Mouse (Mus musculus): ENCODE measurements around the gene Itga6. TPM values are rescaled to one million over a fixed set of nuclear protein-coding genes. Genes with fewer than 3 reads are reported as not detected.

The Itga6 gene
- total RNA-seq, 2 experiments from 2014 or later: 156 to 185 TPM

GRCm38 (mm10) chr2:71730623-71731612, 14.5 kb upstream of the Itga6 start:
- DNase-seq: peak; percentile 66 to 72

DNA sequence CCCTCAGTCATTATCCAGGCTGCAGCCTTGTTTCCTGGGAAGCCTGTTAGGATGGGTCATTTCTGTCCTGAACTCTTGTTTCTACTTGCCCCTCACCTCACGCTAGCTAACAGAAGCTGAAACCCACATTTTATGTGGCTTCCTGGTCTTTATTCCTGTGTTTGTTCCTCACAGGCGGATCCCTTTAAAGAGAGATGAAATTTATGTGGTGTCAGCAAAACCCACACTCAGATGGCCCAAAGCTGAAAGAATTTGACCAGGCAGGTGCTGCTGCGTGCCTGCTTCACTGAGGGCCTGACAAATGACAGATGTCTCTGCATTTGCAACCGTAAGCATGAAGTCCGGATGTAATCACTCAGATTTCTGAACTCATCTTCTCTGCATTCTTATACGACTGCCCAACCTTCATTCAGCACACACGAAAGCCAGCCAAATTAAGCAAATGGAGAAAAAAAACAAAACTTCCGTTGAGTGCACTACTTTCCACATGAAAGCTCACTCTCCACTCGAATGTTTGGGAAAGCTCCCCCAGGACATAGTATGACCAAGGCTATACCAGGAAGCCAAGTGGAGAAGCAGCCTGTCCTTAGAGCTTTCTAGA, 10.5 kb upstream of the Itga6 start:
- DNase-seq: no peak

- no peak for DNase-seq
Measured at GRCm38 (mm10) chr2:71735541-71736159, 9.8 kb upstream of the Itga6 start.

DNA sequence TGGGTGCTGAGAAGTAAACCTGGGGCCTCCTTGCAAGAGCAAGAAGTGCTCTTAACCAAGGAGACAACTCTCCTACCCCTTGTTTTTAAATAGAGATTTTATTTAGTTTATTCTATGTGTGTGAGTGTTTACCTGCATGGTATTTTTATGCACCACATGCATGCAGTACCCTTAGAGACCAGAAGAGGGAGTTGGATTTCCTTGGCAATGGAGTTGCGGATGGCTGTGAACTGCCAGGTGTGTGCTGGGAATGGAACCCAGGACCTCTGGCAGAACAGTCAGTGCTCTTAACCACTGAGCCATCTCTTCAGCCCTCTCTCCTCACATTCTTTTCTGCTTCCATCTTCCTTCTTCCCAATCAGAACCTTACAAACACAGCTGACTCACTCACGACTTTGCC, 9.2 kb upstream of the Itga6 start:
- no peak for DNase-seq

- no peak for DNase-seq
Measured at GRCm38 (mm10) chr2:71739173-71739860, 6.1 kb upstream of the Itga6 start.

DNA sequence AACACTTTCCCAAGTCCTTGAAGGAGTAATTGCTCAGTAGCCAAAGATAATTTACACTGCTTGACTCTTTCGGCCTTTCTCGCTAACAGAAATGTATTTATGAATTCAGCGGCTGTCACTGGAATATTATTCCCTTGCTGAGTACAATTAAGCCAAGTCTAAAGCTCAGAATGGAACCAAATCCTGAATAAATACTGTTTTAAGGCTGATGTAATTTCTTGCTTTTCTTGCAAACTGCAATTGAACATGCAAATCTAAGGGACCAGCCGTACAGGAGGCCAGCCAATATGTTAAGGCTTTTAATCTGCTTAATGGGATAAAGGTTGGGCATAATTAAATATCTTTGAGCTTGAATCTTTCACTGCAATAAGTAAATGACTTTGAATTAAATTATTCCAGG, 2.9 kb upstream of the Itga6 start:
- DNase-seq: no peak

- no peak for DNase-seq
Measured at GRCm38 (mm10) chr2:71743377-71743776, 2.0 kb upstream of the Itga6 start.

GRCm38 (mm10) chr2:71744320-71744719, 1.1 kb upstream of the Itga6 start:
- DNase-seq: no peak

GRCm38 (mm10) chr2:71744861-71745507, 432 bp upstream of the Itga6 start:
- peak in 1 of 2 experiments; percentile 16 for DNase-seq

DNA sequence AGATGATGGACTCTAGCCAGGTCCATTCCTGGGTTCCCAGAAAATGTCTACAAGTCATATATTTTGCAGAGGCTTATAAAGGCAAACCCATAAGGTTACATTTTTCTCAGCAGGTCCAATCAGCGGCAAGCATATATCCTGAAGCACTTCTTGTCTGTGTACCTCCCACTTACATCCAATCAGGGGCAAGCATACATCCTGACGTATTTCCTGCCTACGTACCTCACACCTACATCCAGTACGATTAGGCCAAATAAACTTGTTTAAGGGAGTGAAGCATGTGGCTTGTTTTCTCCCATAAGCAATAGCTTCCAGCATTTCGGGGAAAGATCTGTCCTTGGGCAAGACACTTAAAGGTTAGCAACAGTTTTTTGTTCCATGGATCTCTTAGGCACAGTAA, 3.0 kb downstream of the Itga6 start:
- no peak for DNase-seq

GRCm38 (mm10) chr2:71749367-71750086, 4.1 kb downstream of the Itga6 start:
- no peak for DNase-seq

- DNase-seq: no peak
Measured at GRCm38 (mm10) chr2:71750087-71750453, 4.7 kb downstream of the Itga6 start.

- peak in 1 of 2 experiments; percentile 18 for DNase-seq
Measured at GRCm38 (mm10) chr2:71751336-71751735, 5.9 kb downstream of the Itga6 start.

GRCm38 (mm10) chr2:71751863-71752262, 6.4 kb downstream of the Itga6 start:
- no peak for DNase-seq

- no peak for DNase-seq
Measured at GRCm38 (mm10) chr2:71752383-71752782, 7.0 kb downstream of the Itga6 start.

DNA sequence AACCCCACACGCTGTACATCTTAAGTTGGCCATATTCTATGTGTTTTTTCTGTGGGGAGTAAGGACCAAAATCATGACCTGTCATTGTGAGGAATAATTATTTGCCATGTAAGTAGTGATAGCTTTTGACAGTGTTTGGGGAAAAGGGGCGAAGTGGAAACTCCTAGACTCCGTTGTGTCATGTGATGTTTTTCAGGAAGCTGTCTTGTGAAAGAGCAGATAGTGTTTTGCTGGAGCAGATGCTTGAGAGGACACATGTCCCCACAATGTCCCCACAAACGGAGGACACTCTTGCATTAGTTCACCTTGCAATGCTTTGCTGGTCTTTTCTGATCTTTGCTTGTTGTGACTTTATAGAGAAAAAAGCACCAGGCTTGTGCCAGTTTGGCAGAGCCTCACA, 7.7 kb downstream of the Itga6 start:
- DNase-seq: no peak

DNA sequence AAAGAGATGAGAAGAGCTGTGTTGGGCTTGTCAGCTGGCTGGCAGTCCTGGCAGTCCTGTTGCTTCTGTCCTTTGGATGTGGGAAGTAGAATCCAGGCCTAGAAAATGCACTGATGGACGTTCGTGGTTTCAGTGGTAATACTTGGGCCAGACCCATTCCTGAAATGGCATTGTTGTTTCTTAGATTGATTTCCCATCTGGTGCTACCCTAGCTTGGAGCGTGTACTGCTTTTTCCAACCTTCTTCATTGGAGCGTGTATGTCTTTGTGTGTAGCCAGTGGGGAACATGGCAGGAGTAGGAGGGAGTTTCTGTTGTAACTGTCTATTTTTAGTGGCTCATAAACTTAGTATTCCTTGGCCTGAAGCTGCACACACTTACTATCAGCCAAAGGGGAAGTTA, 10.3 kb downstream of the Itga6 start:
- DNase-seq: no peak

- peak; percentile 28 to 62 for DNase-seq
Measured at GRCm38 (mm10) chr2:71757098-71757497, 11.7 kb downstream of the Itga6 start.

DNA sequence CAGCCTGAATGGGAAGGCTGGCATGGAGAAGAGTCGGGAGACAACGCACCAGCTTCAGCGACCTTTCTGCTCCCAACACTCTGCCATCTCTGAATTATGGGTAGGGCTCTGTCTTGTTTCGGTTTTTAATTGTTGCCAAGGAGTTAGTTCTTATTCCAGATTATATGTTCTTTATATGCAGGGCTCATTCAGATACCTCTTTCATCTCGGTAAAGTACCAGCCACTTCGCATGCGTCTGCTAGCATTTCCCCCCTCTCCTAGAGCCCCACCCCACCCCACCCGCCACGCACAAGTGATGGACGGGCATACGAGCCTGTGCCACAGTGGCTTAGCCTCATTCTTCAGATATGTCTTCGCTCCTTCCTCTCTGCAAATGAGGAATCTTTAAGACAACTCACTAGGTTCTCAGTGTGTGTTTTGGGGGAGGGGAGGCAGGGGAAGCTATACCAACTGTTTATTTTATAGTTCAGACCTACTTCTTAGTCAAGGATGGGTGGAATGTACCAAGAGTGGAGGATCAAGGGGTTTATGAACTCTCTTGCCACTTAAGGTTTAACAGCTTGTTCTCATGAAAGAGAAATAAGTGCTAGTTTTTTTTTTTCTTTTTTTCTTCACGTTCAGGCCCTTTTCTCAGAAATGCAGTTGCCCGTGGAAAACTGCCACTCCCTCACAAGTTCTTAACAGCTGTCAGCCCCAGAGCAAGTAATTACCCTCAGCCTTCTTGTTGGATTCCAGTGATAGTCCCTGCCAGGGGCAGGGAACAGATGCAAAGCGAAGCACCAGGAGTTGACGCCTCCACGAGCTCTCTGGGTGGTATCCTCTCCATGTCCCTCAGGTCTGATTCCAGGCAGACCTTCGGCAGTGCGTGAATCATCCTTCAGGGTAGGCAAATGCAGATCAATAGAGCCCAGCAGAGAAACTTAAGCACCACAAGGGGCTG, 13.4 kb downstream of the Itga6 start:
- no peak for DNase-seq

GRCm38 (mm10) chr2:71760091-71760490, 14.7 kb downstream of the Itga6 start:
- no peak for DNase-seq
